Mouse (Mus musculus) splenic B cell, adult 2 months (primary cell): ENCODE measurements around the gene Rps6ka2.
A peak's percentile ranks its signal among the peaks of the same experiment; 100 is the strongest.
"Not testable (repeated sequence)": the region's sequence is repeated elsewhere in the genome, so short reads cannot be mapped to it uniquely, and the experiment has no call there.

Source experiments
- DNase-seq: peaks from one replicate; pipeline ENCODE4 v3.0.0-alpha.2; 2011; ENCODE audit warnings: low read depth, low spot score
- H3K27me3 ChIP-seq: 2 replicates; pipeline ENCODE4 v1.6.1; 2012; ENCODE audit warnings: mild to moderate bottlenecking, low read length, moderate library complexity, mixed read lengths; ENCODE audit not compliant: control insufficient read depth, poor library complexity, insufficient read depth, severe bottlenecking
- H3K36me3 ChIP-seq: 2 replicates; pipeline ENCODE4 v1.6.1; 2012; ENCODE audit warnings: mild to moderate bottlenecking, low read length, moderate library complexity, mixed read lengths; ENCODE audit not compliant: control insufficient read depth, poor library complexity, insufficient read depth, severe bottlenecking

Rps6ka2 gene

DNA sequence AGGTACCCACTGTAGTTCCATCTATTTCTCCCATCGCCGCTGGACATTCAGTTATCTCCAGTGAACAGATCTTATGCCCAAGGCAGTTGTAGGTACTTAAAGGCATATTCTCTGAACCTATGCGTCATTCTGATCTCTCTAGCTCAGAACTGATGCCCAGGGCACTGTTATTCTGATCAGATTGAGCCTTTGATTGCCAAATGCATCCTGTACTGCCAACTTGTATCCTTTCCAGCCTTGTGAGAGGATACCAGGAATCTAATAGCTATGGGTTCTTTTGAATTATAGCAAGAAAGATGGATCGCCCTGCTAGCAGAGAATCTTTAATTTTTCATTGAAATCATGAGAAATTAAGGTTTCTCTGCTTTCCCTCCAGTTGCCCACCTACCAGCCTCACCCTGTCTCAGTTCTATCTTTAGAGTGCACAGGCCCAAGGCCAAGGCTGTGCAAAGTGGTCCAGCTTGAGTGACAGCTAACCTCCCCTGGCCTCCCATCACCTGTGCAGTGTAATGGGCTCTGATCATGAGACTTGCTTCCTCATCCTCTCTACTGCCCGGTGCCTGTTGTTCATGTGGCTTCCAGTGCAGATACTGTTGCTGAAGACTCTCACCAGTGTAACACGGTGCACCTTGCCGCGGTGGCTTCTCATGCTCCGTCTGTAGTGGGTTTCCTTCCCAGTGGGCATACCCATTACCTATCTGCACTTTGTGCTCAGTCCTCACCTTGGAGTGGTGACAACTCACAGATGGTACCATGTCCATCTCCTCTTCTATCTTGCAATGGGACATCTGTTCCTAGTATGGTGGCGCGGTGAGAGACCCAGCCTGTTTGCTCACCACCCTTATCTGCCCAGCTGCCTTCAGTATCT is 20.4 kb upstream of the Rps6ka2 start:
- H3K27me3 ChIP-seq: no peaks in the 10 kb centered on the region
- DNase-seq: no peak
- H3K36me3 ChIP-seq: no peaks in the 10 kb centered on the region

DNA sequence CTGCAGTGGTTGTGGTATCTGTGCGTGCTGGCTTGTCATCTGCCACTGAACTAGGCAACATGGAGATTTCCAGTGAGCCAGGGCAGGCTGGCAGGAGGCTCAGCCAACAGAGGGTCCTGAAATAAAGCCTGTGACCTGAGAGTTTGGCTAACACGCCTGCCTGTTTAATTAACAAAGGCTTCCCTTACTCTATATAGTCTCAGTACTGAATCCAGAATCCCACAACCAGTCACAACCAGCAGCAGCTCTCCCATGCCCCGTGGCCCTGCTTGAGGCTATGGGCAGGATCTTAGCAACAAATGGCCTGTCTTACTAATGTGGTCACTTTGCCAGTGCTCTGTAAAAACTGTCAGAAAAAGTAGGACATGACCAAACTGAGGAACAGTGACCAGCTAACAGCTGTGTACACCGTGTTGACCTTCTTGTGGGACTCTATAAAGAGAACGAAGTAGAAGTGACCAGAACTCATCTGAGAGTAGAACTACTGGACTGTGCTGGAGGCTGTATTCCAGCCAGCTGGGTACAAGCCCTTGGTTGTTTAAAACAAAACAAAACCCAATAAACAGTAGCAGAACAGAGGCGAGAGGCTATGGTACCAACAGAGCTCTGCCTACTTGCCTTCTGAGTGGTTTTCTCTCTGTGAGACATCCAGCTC is 18.3 kb upstream of the Rps6ka2 start:
- Histone ChIP-seq H3K27me3 (no peaks in the 10 kb centered on the region), H3K36me3 (no peaks in the 10 kb centered on the region)
- no peak for DNase-seq

DNA sequence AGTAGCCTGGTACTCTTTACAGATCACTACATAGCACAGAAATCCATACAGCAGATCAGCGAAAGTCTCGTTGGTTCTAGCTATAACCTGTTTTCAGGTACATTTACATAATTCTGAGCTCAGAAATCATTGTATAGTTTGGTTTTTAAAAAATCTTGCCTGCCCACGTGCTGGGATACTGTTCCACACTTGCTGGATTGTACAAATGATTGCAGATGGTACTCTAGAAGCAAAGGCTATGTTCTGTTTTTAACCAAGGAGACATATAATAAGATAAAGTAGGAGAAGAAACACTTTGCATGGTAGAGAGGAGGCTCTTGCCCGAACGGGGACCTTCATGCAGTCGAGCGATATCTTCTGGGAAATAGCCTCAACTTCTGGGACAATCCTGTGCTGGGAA is 17.3 kb upstream of the Rps6ka2 start:
- Histone ChIP-seq H3K36me3 (no peaks in the 10 kb centered on the region), H3K27me3 (no peaks in the 10 kb centered on the region)
- no peak for DNase-seq

DNA sequence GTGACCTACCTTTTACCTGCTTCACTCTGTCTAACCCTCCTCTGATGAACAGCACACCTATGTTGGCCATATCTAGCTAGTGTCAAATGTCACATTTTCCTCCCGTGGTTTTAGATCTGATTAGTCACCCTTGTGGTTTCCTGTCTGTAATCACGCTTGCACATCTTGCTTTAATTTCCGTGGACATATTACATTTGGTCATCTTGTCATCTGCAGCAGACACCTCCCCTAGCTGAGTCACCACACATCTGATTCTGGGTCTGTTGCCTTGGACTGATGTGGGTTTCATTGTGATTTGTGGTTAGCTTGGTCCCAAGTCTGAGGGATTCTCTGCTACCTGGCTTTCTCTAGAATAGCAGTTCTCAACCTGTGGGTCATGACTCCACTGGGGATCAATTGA is 6.0 kb upstream of the Rps6ka2 start:
- peak; percentile 29 for DNase-seq
- no peaks in the 10 kb centered on the region for H3K36me3 ChIP-seq
- H3K27me3 ChIP-seq: no peaks in the 10 kb centered on the region

DNA sequence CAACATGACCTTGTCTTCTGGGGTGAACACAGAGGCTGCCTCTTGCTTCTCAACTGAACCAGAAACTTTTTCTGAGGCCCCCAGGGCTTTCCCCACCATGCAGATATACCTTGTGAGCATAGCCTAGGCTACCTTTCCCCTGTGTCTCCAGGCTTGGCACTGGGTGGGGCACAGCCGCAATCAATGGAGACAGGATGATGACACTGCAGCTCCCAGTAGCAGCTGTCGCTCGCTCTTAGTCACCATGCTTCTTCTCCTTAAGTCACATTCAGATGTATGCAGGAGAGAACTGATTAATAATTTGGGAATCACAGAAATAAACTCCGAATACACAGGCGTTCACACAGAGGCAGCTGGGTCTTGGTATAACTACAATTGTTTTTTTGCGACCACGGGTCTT is 4.4 kb upstream of the Rps6ka2 start:
- Histone ChIP-seq H3K36me3 (no peaks in the 10 kb centered on the region), H3K27me3 (no peaks in the 10 kb centered on the region)
- no peak for DNase-seq

DNA sequence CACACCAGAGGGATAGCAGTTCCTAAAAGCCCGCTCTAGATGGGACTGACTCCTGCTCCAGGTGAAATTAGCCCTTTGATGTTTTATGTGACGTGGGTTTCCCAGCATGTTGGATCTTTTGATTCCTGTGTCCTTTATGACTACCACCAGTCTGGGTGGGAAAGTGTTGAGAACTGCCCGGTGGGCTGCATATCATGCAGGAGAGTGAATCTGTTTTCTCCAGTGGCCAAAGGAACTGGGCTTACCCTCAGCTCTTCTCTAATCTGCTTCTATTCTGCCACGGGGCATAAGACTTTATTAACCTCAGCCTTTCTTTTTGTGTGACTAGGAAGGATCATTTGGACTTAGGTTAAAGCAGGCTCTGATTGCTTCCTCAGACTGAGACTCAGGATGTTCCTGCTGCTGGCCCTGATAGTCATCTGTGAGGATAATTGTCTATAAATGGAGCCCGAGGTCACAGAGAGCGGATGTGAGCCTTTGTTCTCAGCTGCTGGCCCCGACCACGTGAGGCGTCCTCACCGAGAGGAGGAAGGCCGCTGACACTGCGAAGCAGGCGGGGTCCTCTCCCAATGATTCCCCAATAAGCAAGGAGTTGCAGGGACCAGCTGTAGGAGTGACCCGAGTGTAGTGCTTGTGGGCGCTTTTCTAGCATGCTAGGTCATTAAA is 821 bp upstream of the Rps6ka2 start:
- peak; percentile 60 for DNase-seq

DNA sequence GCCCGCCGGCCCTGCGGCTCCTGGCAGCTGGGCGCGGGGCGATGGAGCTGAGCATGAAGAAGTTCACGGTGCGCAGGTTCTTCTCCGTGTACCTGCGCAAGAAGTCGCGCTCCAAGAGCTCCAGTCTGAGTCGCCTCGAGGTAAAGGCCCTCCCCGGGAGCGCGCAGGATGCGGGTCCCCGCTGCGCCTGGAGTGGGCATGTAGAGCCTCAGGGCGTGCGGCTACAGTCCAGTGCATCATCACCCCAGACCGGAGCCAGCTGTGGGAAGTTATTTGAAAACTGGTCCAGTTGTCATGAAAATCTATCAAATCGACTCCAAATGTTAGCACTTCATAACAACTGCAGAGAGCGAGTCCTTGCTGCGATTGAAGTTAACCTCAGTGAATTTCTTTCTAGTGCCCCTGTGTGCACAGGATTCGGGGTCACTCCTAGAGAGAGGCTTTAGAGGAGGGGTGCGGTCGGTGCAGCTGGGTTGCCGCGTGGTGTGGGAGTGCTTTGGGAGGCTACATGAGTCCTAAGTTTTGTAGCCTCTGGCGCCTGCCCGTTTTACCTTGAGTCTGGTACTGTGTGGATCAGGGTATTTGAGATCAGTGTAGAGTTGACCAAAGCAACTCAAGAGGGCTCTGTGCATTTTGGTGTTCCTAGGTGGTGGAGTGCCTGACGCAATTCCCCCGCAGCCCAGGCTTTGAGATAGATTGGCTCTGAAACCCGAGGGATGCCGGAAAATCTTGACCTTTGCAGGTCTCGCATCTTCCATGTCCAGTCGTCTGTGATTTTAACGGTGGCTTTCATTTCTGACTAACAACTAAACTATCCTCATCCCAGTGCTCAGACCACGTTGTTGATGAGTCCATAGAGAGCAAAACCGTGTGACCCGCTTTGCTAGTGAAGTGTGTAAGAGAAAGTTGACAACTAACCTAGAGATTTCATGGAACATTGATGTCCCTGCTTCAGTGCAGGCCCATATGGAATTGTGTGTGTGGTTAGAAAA is 685 bp downstream of the Rps6ka2 start:
- Histone ChIP-seq H3K36me3 (no peaks in the 10 kb centered on the region), H3K27me3 (no peaks in the 10 kb centered on the region)
- DNase-seq: no peak

More for the DNA sequence above, 821 bp upstream of the Rps6ka2 start:
- Histone ChIP-seq H3K36me3 (no peaks in the 10 kb centered on the region), H3K27me3 (no peaks in the 10 kb centered on the region)

DNA sequence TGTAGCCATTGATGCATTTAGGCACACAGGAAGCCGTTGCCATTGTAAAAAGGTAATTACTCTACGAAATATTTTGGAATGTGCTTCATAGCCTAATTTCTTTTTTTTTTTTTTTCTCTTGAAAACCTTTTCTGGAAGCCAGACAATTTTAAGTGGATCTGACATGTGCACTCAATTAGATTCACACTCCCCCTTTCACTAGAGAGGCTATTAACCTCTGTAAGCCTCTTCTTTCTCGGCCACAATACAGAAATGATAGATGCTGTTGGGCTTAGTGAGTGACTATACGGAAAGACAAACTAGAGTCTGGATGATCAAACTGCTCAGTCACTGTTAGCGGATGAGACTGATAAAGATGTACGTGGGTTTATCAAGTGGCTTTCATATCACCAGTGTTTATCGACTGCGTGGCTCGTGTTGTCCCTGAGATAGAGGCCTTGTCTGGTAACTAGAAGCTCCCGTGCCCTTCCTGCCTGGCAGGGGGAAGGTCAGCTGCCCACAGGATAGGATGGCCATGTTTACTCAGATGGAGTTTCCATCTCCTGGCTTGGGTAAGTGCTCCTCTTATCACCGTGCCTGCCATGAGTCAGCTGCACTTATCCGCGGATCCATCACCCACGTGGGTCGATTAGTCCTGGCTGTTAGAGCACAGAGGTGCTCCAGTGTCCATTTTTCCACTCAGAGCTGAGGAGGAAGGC is 3.6 kb downstream of the Rps6ka2 start:
- no peaks in the 10 kb centered on the region for H3K36me3 ChIP-seq

DNA sequence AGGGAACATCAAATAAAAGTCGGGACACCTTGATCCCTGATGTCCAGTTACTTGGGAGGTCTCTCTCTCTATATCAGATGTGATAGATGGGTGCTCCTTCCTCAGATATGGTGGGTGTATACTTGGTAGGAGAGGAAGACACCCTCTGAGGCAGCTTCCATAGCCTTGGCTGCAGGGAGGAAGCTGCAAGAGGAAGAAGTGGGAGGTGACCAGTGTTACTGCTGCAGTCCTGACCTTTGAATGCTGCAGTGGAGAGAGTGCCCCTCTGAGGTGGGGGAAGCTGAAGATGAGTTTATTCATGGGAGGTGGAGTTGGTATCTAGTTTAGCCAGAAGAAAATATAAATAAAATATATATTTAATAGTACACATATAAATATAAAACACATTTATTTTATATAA is 5.4 kb downstream of the Rps6ka2 start:
- Histone ChIP-seq H3K27me3 (no peaks in the 10 kb centered on the region), H3K36me3 (no peaks in the 10 kb centered on the region)
- DNase-seq: no peak

More for the DNA sequence above, 3.6 kb downstream of the Rps6ka2 start:
- H3K27me3 ChIP-seq: no peaks in the 10 kb centered on the region
- DNase-seq: no peak

DNA sequence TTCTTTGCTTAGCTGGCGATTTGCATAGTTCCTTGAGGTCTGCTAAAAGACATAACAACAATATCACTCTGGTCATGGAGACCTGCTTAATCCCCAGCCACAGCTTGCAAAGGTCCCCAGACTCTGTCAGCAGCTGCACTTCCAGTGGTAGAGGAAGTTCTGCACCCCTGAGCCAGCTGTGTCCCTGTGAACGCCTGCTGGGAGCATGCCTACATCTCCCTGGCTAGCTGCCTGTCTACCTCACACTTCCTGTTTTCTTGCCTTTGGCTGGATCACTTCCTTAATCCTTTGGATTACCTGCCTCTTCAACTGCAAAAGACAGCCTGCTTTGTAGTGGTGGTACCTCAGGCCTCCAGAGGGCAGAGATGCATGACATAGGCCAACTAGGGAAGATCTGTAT is 6.5 kb downstream of the Rps6ka2 start:
- Histone ChIP-seq H3K27me3 (no peaks in the 10 kb centered on the region), H3K36me3 (no peaks in the 10 kb centered on the region)
- DNase-seq: peak; percentile 6

DNA sequence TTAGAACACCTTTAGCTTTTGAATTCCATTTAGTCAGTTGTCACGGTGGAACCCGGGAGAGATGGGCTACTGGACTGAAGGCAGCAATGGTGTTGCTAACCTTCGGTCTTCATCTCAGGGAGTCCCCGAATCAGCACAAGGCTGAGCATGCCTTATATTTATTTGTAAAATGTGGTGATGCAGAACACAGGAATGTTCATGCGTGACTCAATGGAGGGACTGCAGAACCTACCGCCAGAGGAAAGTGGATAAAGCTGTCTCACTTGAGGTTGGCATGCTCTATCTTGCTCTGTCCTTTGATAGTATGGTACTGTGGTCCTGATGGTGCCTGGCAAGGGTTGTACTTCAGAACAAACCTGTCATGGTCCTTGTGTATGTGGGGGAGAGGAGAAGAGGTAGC is 8.3 kb downstream of the Rps6ka2 start:
- Histone ChIP-seq H3K36me3 (no peaks in the 10 kb centered on the region), H3K27me3 (no peaks in the 10 kb centered on the region)
- DNase-seq: no peak

DNA sequence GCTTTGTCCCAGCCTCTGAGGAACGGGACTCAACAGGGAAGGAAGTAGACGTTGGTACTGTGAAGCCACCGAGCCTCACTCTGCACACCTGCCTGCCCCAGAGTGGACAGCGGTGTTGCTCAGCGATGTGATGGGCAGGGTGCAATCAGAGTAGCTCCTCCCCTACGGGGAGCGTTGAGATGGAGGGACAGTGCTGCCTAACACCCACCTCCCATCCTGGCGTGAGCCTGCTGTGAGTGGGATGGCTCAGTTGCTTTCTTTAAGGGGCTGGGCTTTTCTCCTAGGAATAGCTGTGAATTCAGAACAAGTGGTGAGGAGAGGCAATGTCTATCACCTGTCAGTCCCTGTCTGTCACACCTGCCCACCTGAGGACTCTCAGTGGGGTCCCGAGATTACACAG is 12.3 kb downstream of the Rps6ka2 start:
- DNase-seq: no peak
- Histone ChIP-seq H3K27me3 (no peaks in the 10 kb centered on the region), H3K36me3 (no peaks in the 10 kb centered on the region)

DNA sequence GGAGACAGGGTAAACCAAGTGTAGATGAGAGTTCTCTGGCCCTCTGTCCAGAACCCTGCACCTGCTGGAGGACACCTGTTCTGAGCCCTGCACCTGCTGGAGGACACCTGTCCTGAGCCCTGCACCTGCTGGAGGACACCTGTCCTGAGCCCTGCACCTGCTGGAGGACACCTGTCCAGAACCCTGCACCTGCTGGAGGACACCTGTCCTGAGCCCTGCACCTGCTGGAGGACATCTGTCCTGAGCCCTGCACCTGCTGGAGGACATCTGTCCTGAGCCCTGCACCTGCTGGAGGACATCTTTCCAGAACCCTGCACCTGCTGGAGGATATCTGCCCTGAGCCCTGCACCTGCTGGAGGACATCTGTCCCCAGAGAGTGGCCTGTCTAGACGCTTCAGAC is 17.1 kb downstream of the Rps6ka2 start:
- H3K27me3 ChIP-seq, DNase-seq, H3K36me3 ChIP-seq: not testable (repeated sequence)

DNA sequence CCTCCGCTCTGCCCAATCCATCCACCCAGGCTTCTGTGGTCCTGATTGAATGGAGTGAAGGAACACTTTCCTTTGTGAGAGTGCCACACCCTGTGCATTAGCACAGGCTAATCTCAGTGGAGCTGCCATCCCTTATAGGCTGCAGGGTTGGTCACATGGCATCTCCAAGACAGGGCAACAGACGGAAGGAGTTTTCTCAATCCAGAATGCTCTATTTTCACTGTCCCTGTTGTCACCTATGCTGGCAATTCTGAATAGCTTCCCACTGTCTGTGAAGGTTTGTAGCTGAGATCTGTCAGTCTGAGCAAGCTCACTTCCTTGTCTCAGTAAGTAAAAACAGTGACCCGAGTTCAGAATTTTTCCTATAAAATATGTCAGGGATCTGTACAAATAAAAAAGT is 19.5 kb downstream of the Rps6ka2 start:
- H3K27me3 ChIP-seq: no peaks in the 10 kb centered on the region
- H3K36me3 ChIP-seq: no peaks in the 10 kb centered on the region
- DNase-seq: no peak
